Mouse (Mus musculus): ENCODE measurements at regions not wholly inside any gene's neighbourhood (a gene's known extent, or its start where the extent isn't known, plus 50 kb on each side); places are given as distances from the start of the nearest gene placed in this dataset.

DNA sequence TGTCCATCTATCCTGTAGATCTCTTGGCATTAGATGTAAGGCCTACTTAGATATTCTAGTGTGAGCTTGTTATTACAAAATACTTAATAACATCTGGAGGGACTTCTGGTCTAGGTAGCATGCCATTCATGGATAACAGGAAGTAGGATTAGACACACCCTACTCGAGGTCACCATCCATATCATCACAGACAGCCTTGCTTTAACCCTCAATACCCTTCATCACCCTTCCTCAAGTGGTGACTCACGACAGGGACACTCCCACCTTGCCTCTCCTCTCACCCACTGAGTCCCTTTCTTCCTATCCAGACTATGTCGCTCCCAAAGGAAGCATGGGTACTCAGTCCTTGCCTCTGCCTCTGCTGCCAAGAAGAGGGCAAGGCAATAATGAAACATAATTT is 134.5 kb downstream of the Kdr start:
- TF ChIP-seq GATA1 (IDR thresholded peaks at IDR 0.05; ENCODE audit: low read length): no peak

DNA sequence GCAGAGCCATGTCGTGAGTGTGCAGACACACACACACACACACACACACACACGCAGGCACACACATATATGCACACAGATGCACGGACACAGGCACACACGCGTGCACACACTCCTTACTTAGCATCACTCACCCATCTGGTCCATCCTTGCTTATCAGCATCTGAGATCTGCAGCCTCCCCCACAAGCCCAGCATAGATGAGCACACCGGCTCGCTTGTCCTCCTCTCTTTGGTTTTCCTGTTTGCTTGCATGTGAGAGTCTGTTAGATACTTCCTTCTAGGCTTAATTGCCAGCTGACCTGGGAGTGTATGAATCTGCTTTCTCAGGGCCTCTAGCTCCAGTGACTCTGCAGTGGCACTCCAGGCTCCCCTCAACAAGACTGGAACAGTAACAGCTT is 137.8 kb downstream of the Kdr start:
- no peak for TF ChIP-seq GATA1 (IDR thresholded peaks at IDR 0.05; ENCODE audit: low read length)

DNA sequence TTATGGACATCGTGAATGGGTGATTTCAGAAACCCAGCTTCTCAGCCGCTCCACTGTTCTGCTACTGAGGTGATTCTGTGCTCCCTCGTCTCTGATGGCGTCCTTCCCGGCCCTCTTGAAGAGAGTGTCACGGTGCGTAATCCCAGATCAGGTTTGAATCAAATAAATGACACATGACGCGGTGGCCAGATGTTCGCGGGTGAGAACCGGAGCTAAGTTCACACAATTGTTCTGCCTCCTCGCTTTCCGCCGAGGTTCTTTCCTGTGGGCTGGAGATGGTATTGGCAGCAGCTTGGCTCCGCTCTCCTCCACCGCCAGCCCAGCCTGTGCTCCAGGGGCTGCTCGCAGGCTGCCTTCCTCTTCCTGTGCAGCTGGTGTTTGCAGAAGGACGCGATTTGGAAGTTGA is 142.7 kb downstream of the Kdr start:
- TF ChIP-seq GATA1 (IDR thresholded peaks at IDR 0.05; ENCODE audit: low read length): no peak

DNA sequence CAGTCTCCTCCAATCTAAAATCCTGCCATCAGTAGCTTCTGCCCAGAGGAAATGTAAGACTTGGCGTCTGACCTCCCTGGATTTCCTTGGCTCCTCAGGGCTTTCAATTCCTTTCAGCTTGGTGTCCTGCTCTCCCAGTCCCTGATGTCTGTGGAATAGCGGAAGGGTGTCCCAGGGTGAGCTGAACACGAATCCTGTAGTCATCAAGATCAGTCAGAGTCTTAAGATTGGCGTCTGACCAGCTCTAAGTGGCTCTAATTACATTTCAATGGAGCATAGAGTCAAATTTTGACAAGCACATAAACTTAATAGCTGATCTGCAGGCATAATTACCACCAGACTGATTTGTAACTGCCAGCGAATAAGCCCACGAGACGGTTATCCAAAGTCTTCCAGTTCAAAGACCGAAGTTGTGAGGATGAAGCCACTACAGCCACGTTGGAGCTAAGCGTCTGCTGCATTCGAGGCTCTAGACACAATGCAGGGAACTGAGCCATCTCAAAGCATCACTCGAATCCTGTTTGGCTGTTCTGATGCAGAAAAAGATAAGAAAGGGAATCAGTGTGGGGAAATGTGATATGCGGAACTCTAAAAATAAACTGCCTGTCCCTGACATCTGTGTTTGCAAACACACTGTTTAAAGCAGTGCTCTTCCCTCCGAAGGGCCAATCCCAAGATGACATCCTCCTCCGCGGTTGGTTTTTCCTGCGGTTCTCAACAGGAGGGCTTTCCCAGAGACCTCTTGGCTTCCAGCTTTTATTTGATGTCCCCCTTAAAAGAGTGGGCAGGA is 143.3 kb downstream of the Kdr start:
- no peak for TF ChIP-seq GATA1 (IDR thresholded peaks at IDR 0.05; ENCODE audit: low read length)

DNA sequence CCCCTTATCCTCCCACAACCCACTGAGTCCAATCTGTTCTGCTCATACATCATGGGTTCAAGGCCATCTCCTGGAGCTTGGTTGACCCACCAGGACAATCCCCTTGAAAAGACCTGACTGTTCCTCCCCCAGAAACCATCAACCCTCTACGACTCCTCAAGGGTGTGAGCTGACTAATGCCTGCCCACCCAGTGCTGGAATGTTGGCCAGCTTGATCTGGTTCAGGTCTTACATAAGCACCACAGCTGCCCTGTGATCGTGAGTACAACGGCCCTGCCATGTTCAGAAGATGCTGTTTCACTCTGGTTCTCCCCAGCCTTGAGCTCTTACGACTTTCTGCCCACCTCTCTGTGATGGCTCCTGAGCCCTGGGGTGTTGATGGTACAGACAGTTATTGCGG is 145.9 kb downstream of the Kdr start:
- TF ChIP-seq GATA1 (IDR thresholded peaks at IDR 0.05; ENCODE audit: low read length): no peak

DNA sequence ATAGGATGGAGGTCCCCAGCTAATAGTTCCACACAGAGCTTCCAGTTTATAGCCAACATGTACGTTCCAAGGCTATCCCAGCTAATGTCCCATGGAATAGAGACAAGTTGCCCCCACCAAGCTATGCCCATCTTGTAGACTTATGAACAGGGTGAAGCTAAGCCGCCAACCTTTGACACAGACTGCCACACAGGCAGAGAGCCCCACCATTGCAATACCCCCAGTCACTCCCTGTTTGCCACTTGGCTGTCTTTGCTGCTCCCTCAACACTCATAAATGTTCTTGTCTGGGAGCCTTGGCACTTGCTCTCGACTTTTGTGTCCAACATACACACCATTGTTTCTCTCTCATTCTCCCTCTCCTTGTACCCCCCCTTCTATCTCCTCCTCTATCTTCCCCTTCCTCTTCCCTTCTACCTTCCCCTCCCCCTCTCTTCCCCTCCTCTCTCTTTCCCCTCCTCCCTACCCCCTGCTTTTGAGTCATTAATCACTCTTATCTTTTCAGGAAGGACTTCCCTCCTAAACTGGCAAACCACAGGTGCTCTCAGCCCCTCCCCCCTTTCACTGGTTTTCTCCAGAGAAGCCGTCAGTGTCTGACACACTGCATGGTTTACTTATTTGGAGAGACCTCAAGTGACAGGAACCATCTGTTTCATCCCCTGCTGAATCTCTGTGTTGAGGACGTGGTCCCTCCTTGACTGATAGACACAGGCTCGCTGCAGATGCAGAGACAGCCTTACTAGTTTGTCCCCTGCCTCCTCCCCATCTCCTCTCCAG is 148.2 kb downstream of the Kdr start:
- TF ChIP-seq GATA1 (IDR thresholded peaks at IDR 0.05; ENCODE audit: low read length): no peak

DNA sequence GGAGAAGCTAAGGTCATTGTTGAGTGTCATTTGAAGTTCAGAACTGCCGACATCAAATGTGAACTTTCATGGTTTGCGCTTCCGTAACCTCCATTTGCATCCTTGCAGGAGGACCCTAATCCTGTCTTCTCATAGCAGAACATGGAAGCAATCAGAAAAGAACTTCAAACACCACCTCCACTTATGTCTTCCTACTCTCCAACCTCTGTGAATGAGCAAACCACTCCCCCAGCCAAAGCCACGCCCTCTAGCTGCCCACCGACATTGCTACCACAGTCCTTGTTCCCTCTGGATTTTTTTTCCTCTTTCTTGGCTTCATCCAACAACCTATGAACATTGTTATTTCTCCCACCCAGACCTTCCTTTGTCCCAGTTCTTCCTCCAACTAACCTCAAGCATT is 149.9 kb downstream of the Kdr start:
- TF ChIP-seq GATA1 (IDR thresholded peaks at IDR 0.05; ENCODE audit: low read length): no peak

DNA sequence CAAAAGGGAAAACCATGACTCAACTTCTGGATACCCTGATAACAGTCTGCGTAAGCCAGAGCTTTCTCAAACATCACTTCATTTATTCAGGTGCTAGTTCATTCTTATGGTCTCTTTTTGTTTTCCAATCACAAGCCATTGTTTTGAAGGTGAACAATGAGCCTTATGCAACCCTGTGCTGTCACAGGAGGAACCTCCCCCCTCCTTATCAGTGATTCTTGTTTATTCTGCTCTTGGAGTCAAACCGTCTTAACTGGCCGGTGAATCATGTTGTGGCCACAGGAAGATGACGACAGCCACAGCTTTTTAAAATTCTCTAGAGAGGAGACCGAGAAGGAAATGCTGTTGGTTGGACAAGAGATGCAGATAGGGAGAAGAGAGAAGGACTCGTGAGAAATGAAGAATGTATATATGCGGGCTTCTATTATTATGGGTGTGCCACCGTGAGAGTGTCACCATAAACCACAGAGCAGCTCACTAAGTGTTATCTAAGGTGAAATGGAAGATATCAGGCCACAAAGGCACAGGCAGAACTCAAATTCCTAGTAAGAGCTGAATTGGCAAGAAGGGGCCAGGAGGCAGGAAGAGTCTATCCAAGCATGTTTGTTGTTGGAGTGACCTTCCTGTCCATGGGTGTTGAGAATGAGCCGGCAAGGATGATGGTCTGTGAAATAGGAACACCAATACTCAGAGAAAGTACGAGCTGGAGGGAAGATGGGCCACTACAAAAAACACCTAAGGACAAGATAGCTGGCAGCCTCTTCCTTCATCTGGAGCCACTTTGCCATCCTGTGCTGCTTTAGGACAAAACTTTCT is 151.8 kb downstream of the Kdr start:
- peak; percentile 69 for TF ChIP-seq GATA1 (IDR thresholded peaks at IDR 0.05; ENCODE audit: low read length)

DNA sequence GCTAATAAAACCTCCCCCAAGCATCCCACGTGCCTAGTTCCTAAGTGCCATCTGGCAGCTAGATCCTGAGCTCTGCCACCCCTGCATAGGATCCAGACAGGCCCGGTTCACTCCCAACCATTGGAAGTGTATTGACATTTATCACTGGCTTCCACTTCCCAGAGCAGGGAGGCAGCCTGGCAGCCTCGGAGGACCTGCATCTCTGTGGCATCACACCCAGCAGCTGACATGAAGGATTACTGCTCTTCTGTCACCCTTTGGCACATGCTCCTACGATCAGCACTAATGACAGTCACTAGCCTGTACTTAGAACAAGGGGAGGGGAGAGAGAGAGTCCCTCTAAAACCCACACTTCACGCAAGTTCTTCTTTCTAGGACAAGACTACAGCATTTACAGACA is 152.7 kb downstream of the Kdr start:
- no peak for TF ChIP-seq GATA1 (IDR thresholded peaks at IDR 0.05; ENCODE audit: low read length)

DNA sequence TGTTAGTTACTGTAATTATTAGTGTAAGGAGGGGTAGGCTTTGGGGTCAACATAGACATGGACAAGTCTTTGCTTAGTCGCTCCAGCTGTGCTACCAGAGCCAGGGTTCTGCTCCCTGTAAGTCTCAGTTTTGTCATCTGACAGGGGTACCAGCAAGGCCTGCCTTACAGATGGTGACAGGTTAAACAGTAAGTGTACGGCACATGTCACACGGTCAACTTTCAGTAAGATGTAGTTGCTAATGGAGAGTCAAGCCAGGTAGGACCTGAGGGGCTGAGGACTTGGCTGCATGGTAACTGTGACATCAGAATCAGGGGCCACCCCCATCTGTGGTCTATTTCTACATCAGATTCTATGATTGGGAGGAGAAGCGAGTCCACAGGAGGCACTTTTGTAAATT is 153.6 kb downstream of the Kdr start:
- no peak for TF ChIP-seq GATA1 (IDR thresholded peaks at IDR 0.05; ENCODE audit: low read length)

DNA sequence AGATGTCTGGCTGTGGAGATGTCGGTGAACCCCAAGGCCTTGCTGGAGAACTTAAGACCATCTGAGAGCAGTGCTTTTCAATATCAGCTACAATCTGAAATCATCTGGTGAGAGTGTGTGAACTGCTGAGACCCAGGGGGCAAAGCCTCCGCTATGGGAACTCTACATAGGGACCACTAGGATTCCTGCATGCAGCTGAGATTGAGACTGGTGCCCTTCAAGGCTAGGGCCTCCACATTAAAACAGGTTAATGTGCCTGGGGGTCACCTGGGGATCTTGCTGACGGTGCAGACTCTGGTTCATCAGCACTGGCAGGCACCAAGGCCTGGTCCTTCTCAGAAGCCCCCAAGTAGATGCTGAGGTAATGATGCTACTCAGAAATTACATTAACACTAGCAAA is 154.6 kb downstream of the Kdr start:
- no peak for TF ChIP-seq GATA1 (IDR thresholded peaks at IDR 0.05; ENCODE audit: low read length)

DNA sequence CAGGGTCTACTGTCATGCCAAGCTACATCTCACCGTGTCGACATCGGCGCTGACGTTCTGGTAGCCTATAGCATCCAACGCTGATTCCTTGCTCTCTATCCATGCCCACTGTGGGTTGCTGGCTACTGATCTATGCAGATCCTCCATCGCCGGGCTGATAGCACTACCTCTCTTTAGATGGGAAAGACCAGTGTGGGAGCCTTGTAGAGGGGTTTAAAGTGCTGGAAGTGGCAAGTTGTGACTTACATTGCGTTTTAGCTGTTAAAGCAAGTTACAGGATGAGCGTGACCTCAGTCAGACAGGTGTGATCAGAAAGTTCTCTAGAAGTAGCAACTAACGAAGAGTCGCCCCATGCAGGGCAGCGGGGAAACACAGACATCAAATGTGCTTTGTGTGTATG is 160.9 kb downstream of the Kdr start:
- TF ChIP-seq GATA1 (IDR thresholded peaks at IDR 0.05; ENCODE audit: low read length): no peak

DNA sequence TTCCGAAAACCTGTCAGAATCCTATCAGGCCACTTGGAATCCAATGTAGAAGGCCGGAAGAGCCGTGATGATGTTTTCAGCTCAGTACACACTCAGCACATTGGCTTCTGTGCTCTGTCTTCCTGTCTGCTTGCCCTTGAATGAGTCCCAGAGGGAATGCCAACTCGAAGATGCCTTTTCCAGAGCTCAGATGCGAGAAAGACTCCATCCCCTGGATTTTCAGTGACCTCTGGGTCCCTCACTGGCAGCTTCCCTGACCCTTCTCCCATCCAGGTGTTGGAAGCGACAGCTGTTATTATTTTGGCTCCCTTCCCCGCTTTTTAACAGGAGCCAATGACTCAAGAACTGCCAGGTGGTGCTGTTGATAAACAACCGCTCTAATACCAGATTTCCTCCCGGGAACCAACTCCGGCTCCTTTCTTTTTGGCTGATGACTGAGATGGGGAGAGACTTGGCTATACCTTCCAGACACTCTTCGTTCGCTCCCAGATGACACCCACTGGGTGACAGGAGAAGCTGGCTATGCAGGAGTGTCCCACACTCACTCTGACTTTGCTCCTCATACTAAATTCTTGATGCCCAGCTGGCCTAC is 163.8 kb downstream of the Kdr start:
- TF ChIP-seq GATA1 (IDR thresholded peaks at IDR 0.05; ENCODE audit: low read length): no peak

DNA sequence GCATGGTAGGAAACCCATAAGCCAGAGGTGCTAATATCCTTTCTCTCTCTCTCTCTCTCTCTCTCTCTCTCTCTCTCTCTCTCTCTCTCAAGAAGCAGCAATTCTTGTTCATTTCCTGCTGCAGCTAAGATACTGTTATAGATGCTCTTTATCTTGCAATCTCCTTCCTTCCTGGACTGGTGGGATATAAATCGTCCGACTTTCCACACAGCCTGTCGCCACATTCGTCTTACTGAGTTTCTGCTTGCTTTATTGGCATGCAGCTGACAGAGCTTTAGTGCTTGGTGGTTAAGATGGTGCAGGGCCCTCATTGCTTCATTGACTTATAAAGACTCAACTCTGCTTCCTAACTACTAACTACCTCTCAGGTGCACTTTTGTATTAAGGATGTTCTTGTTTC is 165.6 kb downstream of the Kdr start:
- TF ChIP-seq GATA1 (IDR thresholded peaks at IDR 0.05; ENCODE audit: low read length): no peak

DNA sequence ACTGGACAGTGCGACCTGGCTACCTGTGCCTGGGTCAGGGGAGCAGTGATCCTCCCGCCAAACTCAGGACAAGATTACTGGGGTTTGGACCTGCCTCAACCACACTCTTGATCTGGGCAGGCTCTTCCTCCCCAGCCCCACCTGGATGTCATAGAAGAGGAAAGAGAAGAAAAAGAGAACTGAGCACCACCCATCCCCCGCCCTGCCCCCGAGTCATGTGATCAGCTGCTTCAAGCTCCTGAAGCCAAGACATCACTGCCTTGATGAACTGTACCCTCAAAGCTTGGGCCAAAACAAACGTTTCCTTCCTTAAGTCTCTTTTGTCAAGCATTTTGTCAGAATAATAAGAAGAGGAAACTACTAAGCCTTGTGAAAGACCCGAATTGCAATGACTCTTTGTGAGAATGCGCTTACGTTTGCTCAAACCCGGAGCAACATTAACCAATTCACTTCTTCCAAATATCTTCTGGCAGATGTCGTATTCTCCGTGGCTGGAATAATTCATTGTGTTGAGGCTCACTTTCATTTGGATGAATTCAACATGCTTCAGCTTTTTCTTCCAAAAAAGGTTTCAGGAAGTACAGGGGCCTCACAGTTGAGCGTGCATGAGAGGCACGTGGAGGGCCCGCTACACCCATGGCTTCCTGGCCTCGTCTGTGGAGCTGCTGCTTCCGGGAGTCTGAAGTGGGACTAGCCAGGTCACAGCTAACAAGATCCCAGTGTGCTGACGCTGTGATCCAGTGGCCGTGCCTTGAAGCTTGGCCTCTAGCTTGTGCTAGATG is 169.5 kb downstream of the Kdr start:
- no peak for TF ChIP-seq GATA1 (IDR thresholded peaks at IDR 0.05; ENCODE audit: low read length)
